Mouse (Mus musculus) intestine, embryonic 16.5 days (tissue): ENCODE results near the gene Olfr1058. TPM values are rescaled to one million over a fixed set of nuclear protein-coding genes. Genes with fewer than 3 reads are reported as not detected.
"Not testable (repeated sequence)": the region's sequence is repeated elsewhere in the genome, so short reads cannot be mapped to it uniquely, and the experiment has no call there.

Experiments
- ATAC-seq: fragments of 200-750 bp; cut with Nextera tagmentation; 2 replicates; pipeline ENCODE4 v1.8.0; 2017; ENCODE audit warnings: moderate TSS enrichment, moderate library complexity
- H3K27ac ChIP-seq: fragments of 300-500 bp; sonication (generic); 2 replicates; pipeline ENCODE4 v1.5.1; 2014; ENCODE audit warnings: mild to moderate bottlenecking, low read length
- H3K27me3 ChIP-seq: fragments of 300-500 bp; sonication (generic); replicated peaks from 2 replicates; pipeline ENCODE4 v1.6.1; 2014; ENCODE audit warnings: low read length, control low read depth, mixed read lengths; ENCODE audit not compliant: control insufficient read depth, insufficient read depth
- H3K36me3 ChIP-seq: fragments of 300-500 bp; sonication (generic); 2 replicates; pipeline ENCODE4 v1.6.1; 2014; ENCODE audit warnings: low read length, control low read depth; ENCODE audit not compliant: control insufficient read depth, insufficient read depth
- H3K4me1 ChIP-seq: fragments of 300-500 bp; sonication (generic); 2 replicates; pipeline ENCODE4 v1.6.1; 2014; ENCODE audit warnings: low read length, control low read depth, mixed read lengths; ENCODE audit not compliant: control insufficient read depth, insufficient read depth
- H3K4me2 ChIP-seq: fragments of 300-500 bp; sonication (generic); 2 replicates; pipeline ENCODE4 v1.6.1; 2014; ENCODE audit warnings: low read depth, low read length, control low read depth
- H3K4me3 ChIP-seq: fragments of 300-500 bp; sonication (generic); 2 replicates; pipeline ENCODE4 v1.5.1; 2014; ENCODE audit warnings: mild to moderate bottlenecking, low read length
- H3K9ac ChIP-seq: fragments of 300-500 bp; sonication (generic); 2 replicates; pipeline ENCODE4 v1.6.1; 2014; ENCODE audit warnings: low read depth, low read length
- H3K9me3 ChIP-seq: fragments of 300-500 bp; sonication (generic); 2 replicates; pipeline ENCODE4 v1.6.1; 2016; ENCODE audit warnings: low read length, control low read depth; ENCODE audit not compliant: control insufficient read depth
- WGBS: fragments of 180-500 bp; shearing (Covaris S2); extraction: QIAGEN DNeasy Blood & Tissue Kit; methylation state at CpG from one replicate; pipeline ENCODE4 v1.1.7; 2014; 5-methylcytosine and 5-hydroxymethylcytosine counted together
- polyA plus RNA-seq: library from polyadenylated mRNA; unstranded; fragments of >200 nt; fragmentation: Nextera tagmentation; extraction: Ambion mirVana; gene quantifications from 2 replicates; pipeline ENCODE4 v1.2.1, GENCODE M21; 2015

Gene Olfr1058
- not detected in 2 replicates for polyA plus RNA-seq

- H3K4me3 ChIP-seq, H3K36me3 ChIP-seq, H3K9me3 ChIP-seq, H3K9ac ChIP-seq, H3K4me1 ChIP-seq, H3K4me2 ChIP-seq, H3K27me3 ChIP-seq, ATAC-seq, H3K27ac ChIP-seq: not testable (repeated sequence)
These were observed at the start of gene Olfr1058 for GRCm38 (mm10) chr2:86388461-86388860. TSS of gene Olfr1058 (minus strand) at chr2:86388561.

- H3K4me3 ChIP-seq, ATAC-seq, H3K27me3 ChIP-seq, H3K4me2 ChIP-seq, H3K36me3 ChIP-seq, H3K4me1 ChIP-seq, H3K27ac ChIP-seq, H3K9ac ChIP-seq, H3K9me3 ChIP-seq: not testable (repeated sequence)
- 90% methylated on average over 8 of the region's 8 CpGs for WGBS
These were observed 40.1 kb upstream of the Olfr1058 start for GRCm38 (mm10) chr2:86428511-86428910.

- not testable (repeated sequence) for H3K9me3 ChIP-seq, ATAC-seq, H3K4me1 ChIP-seq, H3K4me2 ChIP-seq, H3K27ac ChIP-seq, H3K27me3 ChIP-seq, H3K4me3 ChIP-seq, H3K9ac ChIP-seq, H3K36me3 ChIP-seq
These were observed 38.3 kb upstream of the Olfr1058 start, which contains the start of gene Olfr1062 for GRCm38 (mm10) chr2:86426649-86427048. TSS of gene Olfr1062 (minus strand) at chr2:86426749.

GRCm38 (mm10) chr2:86413950-86414349 is 25.6 kb upstream of the Olfr1058 start, which contains the start of gene Olfr1061:
TSS of gene Olfr1061 (minus strand) at chr2:86414050.
- Histone ChIP-seq H3K27ac (no peak within 1 kb of the TSS), H3K9ac (no peak within 1 kb of the TSS), H3K4me3 (no peak within 1 kb of the TSS), H3K27me3 (no peaks in the 10 kb centered on the region), H3K36me3 (no peaks in the 10 kb centered on the region), H3K4me1 (no peaks in the 10 kb centered on the region), H3K4me2 (no peak within 1 kb of the TSS), H3K9me3 (no peaks in the 10 kb centered on the region)
- ATAC-seq: no peak
- 74% methylated on average over 1 of the region's 1 CpGs for WGBS

GRCm38 (mm10) chr2:86395114-86395513 is 6.8 kb upstream of the Olfr1058 start:
- Histone ChIP-seq H3K27ac (no peak overlapping the region), H3K4me1 (no peaks in the 10 kb centered on the region), H3K9ac (no peak overlapping the region), H3K4me3 (no peak overlapping the region), H3K9me3 (no peaks in the 10 kb centered on the region), H3K27me3 (no peaks in the 10 kb centered on the region), H3K36me3 (no peaks in the 10 kb centered on the region), H3K4me2 (no peak overlapping the region)
- ATAC-seq: no peak
- WGBS: 80% methylated on average over 2 of the region's 2 CpGs

DNA sequence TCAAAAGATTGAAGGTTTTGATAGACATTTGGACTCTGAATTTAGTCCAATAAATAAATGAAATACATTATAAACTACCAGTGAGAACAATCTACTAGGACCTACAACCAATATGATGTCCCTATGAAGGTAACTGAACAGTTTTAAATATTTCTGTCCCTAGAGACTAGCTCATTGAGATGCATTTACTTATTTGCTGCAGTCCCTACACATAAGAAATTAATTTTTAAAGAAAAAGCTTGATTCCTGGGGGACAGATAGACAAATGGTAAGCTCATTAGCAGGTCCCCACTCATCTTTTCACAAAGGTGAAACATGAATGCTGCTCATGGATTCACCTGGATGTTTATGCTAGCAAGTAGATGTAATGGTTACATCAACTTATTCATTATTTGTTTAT is 10.1 kb downstream of the Olfr1058 start, which contains the start of gene Olfr1057:
Gene Olfr1057 (minus strand): TSS at position 101 of the 400 bp plus-strand sequence.
- Histone ChIP-seq H3K9ac (no peak within 1 kb of the TSS), H3K36me3 (no peaks in the 10 kb centered on the region), H3K4me3 (no peak within 1 kb of the TSS), H3K9me3 (no peaks in the 10 kb centered on the region), H3K27ac (no peak within 1 kb of the TSS), H3K27me3 (no peaks in the 10 kb centered on the region), H3K4me2 (no peak within 1 kb of the TSS), H3K4me1 (no peaks in the 10 kb centered on the region)
- ATAC-seq: no peak

DNA sequence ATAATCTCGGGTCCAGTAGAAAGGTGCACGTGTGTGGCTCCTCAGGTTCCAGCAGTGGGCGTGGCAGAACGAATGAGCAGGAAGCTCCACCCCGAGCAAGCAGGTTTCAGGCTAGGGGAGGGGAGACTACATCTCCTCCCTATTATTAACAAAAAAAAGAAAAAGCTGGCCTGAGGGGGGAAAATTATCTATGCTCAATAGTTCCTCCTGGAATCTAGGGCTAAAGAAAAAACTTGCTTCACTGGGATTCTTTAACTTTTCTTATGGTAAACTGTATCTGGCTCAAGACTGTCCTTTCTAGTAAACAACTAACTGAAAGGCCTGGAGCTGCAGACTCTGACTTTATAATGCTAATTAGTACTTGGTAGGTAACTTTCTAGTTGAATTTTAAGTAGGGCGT is 22.0 kb downstream of the Olfr1058 start:
- H3K9me3 ChIP-seq, H3K4me3 ChIP-seq, H3K27ac ChIP-seq, H3K27me3 ChIP-seq, ATAC-seq, H3K9ac ChIP-seq, H3K4me2 ChIP-seq, H3K4me1 ChIP-seq, H3K36me3 ChIP-seq: not testable (repeated sequence)
- WGBS: 83% methylated on average over 1 of the region's 6 CpGs

- H3K27ac ChIP-seq: no peak within 1 kb of the TSS
- no peak for ATAC-seq
These were observed 26.0 kb downstream of the Olfr1058 start, which contains the start of gene Olfr1056 for GRCm38 (mm10) chr2:86362369-86362768. TSS of gene Olfr1056 (minus strand) at chr2:86362469.

GRCm38 (mm10) chr2:86351751-86352150 is 36.6 kb downstream of the Olfr1058 start:
- H3K9ac ChIP-seq, H3K27ac ChIP-seq, H3K4me2 ChIP-seq, H3K36me3 ChIP-seq, H3K9me3 ChIP-seq, H3K27me3 ChIP-seq, H3K4me3 ChIP-seq, ATAC-seq, H3K4me1 ChIP-seq: not testable (repeated sequence)
- WGBS: 69% methylated on average over 1 of the region's 1 CpGs

More at GRCm38 (mm10) chr2:86362369-86362768, 26.0 kb downstream of the Olfr1058 start, which contains the start of gene Olfr1056:
- Histone ChIP-seq H3K27me3 (no peaks in the 10 kb centered on the region), H3K9me3 (no peaks in the 10 kb centered on the region), H3K4me3 (no peak within 1 kb of the TSS), H3K4me1 (no peaks in the 10 kb centered on the region), H3K36me3 (no peaks in the 10 kb centered on the region), H3K9ac (no peak within 1 kb of the TSS), H3K4me2 (no peak within 1 kb of the TSS)

- no peak for ATAC-seq
- H3K36me3 ChIP-seq: no peaks in the 10 kb centered on the region
- no peaks in the 10 kb centered on the region for H3K9me3 ChIP-seq
- 87% methylated on average over 5 of the region's 5 CpGs for WGBS
- no peaks in the 10 kb centered on the region for H3K4me1 ChIP-seq
- no peak within 1 kb of the TSS for H3K4me2 ChIP-seq
- H3K27ac ChIP-seq: no peak within 1 kb of the TSS
- H3K4me3 ChIP-seq: no peak within 1 kb of the TSS
- H3K27me3 ChIP-seq: no peaks in the 10 kb centered on the region
- no peak within 1 kb of the TSS for H3K9ac ChIP-seq
These were observed 38.2 kb downstream of the Olfr1058 start, which contains the start of gene Olfr1055 for GRCm38 (mm10) chr2:86350184-86350583. TSS of gene Olfr1055 (minus strand) at chr2:86350284.
